Mouse (Mus musculus) limb, embryonic 12.5 days (tissue): ENCODE measurements around the gene Aox2. TPM values are rescaled to one million over a fixed set of nuclear protein-coding genes. Genes with fewer than 3 reads are reported as not detected.
"Not testable (repeated sequence)": the region's sequence is repeated elsewhere in the genome, so short reads cannot be mapped to it uniquely, and the experiment has no call there.

Experiments
- ATAC-seq: fragments of 200-750 bp; cut with Nextera tagmentation; 2 replicates; pipeline ENCODE4 v1.8.0; 2017; ENCODE audit warnings: low read depth, moderate TSS enrichment; ENCODE audit not compliant: insufficient number of reproducible peaks, insufficient read depth, low FRiP score, low TSS enrichment
- H3K27ac ChIP-seq: fragments of 300-500 bp; sonication (generic); 2 replicates; pipeline ENCODE4 v1.5.1; 2016; ENCODE audit warnings: mild to moderate bottlenecking, moderate library complexity
- H3K27me3 ChIP-seq: fragments of 300-500 bp; sonication (generic); 2 replicates; pipeline ENCODE4 v1.6.1; 2016; ENCODE audit warnings: mild to moderate bottlenecking, moderate library complexity
- H3K36me3 ChIP-seq: fragments of 300-500 bp; sonication (generic); 2 replicates; pipeline ENCODE4 v1.6.1; 2016; ENCODE audit warnings: mild to moderate bottlenecking, moderate library complexity
- H3K4me1 ChIP-seq: fragments of 300-500 bp; sonication (generic); replicated peaks from 2 replicates; pipeline ENCODE4 v1.6.1; 2016
- H3K4me2 ChIP-seq: fragments of 300-500 bp; sonication (generic); 2 replicates; pipeline ENCODE4 v1.6.1; 2016; ENCODE audit warnings: mild to moderate bottlenecking, moderate library complexity
- H3K4me3 ChIP-seq: fragments of 300-500 bp; sonication (generic); replicated peaks from 2 replicates; pipeline ENCODE4 v1.5.1; 2016; ENCODE audit warnings: mild to moderate bottlenecking
- H3K9ac ChIP-seq: fragments of 300-500 bp; sonication (generic); replicated peaks from 2 replicates; pipeline ENCODE4 v1.6.1; 2016; ENCODE audit warnings: mild to moderate bottlenecking, moderate library complexity
- H3K9me3 ChIP-seq: fragments of 300-500 bp; sonication (generic); 2 replicates; pipeline ENCODE4 v1.6.1; 2016; ENCODE audit warnings: mild to moderate bottlenecking, moderate library complexity
- WGBS: fragments of 180-500 bp; shearing (Covaris S2); methylation state at CpG from one replicate; pipeline ENCODE4 v1.1.7; 2016; 5-methylcytosine and 5-hydroxymethylcytosine counted together
- polyA plus RNA-seq: library from polyadenylated mRNA; unstranded; fragments of >200 nt; fragmentation: Nextera tagmentation; extraction: Ambion mirVana; gene quantifications from 2 replicates; pipeline ENCODE4 v1.2.1, GENCODE M21; 2016

The Aox2 gene
- polyA plus RNA-seq, 1 experiment from 2014 or later, result 0.04 TPM

- Histone ChIP-seq H3K27me3 (no peaks in the 10 kb centered on the region), H3K27ac (no peak overlapping the region), H3K9ac (no peak overlapping the region), H3K9me3 (no peaks in the 10 kb centered on the region), H3K4me2 (no peak overlapping the region), H3K4me3 (no peak overlapping the region), H3K4me1 (no peaks in the 10 kb centered on the region), H3K36me3 (no peaks in the 10 kb centered on the region)
- WGBS, result 85% methylated on average over 6 of the region's 6 CpGs
- ATAC-seq, result no peak
Measured at GRCm38 (mm10) chr1:58348712-58349111, 70.6 kb downstream of the Aox2 start.

GRCm38 (mm10) chr1:58353238-58353893 is 75.2 kb downstream of the Aox2 start:
- no peak overlapping the region for H3K4me2 ChIP-seq
- ATAC-seq, result no peak
- H3K4me1 ChIP-seq, result no peaks in the 10 kb centered on the region
- H3K9me3 ChIP-seq, result no peaks in the 10 kb centered on the region
- H3K27me3 ChIP-seq, result no peaks in the 10 kb centered on the region
- no peak overlapping the region for H3K4me3 ChIP-seq
- no peak overlapping the region for H3K9ac ChIP-seq
- H3K27ac ChIP-seq, result no peak overlapping the region
- no peaks in the 10 kb centered on the region for H3K36me3 ChIP-seq
- 56% methylated on average over 4 of the region's 4 CpGs for WGBS

GRCm38 (mm10) chr1:58358958-58359901 is 81.1 kb downstream of the Aox2 start:
- H3K9ac ChIP-seq, result no peak overlapping the region
- 0 out of 2 replicates have a peak, but pooled peaks cover under 1% of the 10 kb centered on the region for H3K9me3 ChIP-seq
- H3K4me2 ChIP-seq, result no peak overlapping the region
- H3K4me3 ChIP-seq, result no peak overlapping the region
- no peaks in the 10 kb centered on the region for H3K4me1 ChIP-seq
- H3K27me3 ChIP-seq, result no peaks in the 10 kb centered on the region
- H3K27ac ChIP-seq, result no peak overlapping the region
- no peaks in the 10 kb centered on the region for H3K36me3 ChIP-seq
- 82% methylated on average over 19 of the region's 19 CpGs for WGBS
- no peak for ATAC-seq

GRCm38 (mm10) chr1:58362296-58362695 is 84.2 kb downstream of the Aox2 start:
- no peak for ATAC-seq
- Histone ChIP-seq H3K27ac (no peak overlapping the region), H3K4me2 (no peak overlapping the region), H3K36me3 (no peaks in the 10 kb centered on the region), H3K27me3 (no peaks in the 10 kb centered on the region), H3K9ac (no peak overlapping the region), H3K4me3 (no peak overlapping the region), H3K4me1 (no peaks in the 10 kb centered on the region), H3K9me3 (peaks cover 6% of the 10 kb centered on the region; the same call in 1 of the 2 replicates)
- WGBS, result 65% methylated on average over 4 of the region's 4 CpGs

- 74% methylated on average over 12 of the region's 12 CpGs for WGBS
Measured at GRCm38 (mm10) chr1:58364551-58364950, 86.4 kb downstream of the Aox2 start.

GRCm38 (mm10) chr1:58365829-58366228 is 87.7 kb downstream of the Aox2 start:
- no peak for ATAC-seq
- Histone ChIP-seq H3K9ac (no peak overlapping the region), H3K9me3 (peaks cover 6% of the 10 kb centered on the region; the same call in 1 of the 2 replicates), H3K27ac (no peak overlapping the region), H3K4me3 (no peak overlapping the region), H3K4me1 (no peaks in the 10 kb centered on the region), H3K36me3 (no peaks in the 10 kb centered on the region), H3K4me2 (no peak overlapping the region), H3K27me3 (no peaks in the 10 kb centered on the region)
- WGBS, result 96% methylated on average over 3 of the region's 3 CpGs

More at GRCm38 (mm10) chr1:58364551-58364950, 86.4 kb downstream of the Aox2 start:
- peaks cover 6% of the 10 kb centered on the region; the same call in 1 of the 2 replicates for H3K9me3 ChIP-seq
- no peak overlapping the region for H3K27ac ChIP-seq
- H3K27me3 ChIP-seq, result no peaks in the 10 kb centered on the region
- ATAC-seq, result no peak
- H3K36me3 ChIP-seq, result no peaks in the 10 kb centered on the region
- H3K9ac ChIP-seq, result no peak overlapping the region
- no peaks in the 10 kb centered on the region for H3K4me1 ChIP-seq
- no peak overlapping the region for H3K4me3 ChIP-seq
- H3K4me2 ChIP-seq, result no peak overlapping the region

GRCm38 (mm10) chr1:58366737-58367471 is 88.8 kb downstream of the Aox2 start:
- no peak overlapping the region for H3K4me2 ChIP-seq
- H3K9ac ChIP-seq, result no peak overlapping the region
- H3K27me3 ChIP-seq, result no peaks in the 10 kb centered on the region
- H3K36me3 ChIP-seq, result no peaks in the 10 kb centered on the region
- H3K4me1 ChIP-seq, result no peaks in the 10 kb centered on the region
- 79% methylated on average over 12 of the region's 12 CpGs for WGBS
- no peak overlapping the region for H3K27ac ChIP-seq
- no peak overlapping the region for H3K4me3 ChIP-seq
- ATAC-seq, result no peak
- H3K9me3 ChIP-seq, result peaks cover 6% of the 10 kb centered on the region; the same call in 1 of the 2 replicates

GRCm38 (mm10) chr1:58369716-58370115 is 91.6 kb downstream of the Aox2 start:
- Histone ChIP-seq H3K4me2 (no peak overlapping the region), H3K36me3 (no peaks in the 10 kb centered on the region), H3K4me3 (no peak overlapping the region), H3K4me1 (no peaks in the 10 kb centered on the region), H3K9me3 (peaks cover under 1% of the 10 kb centered on the region; the same call in 1 of the 2 replicates), H3K27me3 (no peaks in the 10 kb centered on the region), H3K27ac (no peak overlapping the region), H3K9ac (no peak overlapping the region)
- ATAC-seq, result no peak
- 61% methylated on average over 2 of the region's 2 CpGs for WGBS

- H3K27me3 ChIP-seq, ATAC-seq: not testable (repeated sequence)
- WGBS, result 90% methylated on average over 2 of the region's 2 CpGs
Measured at GRCm38 (mm10) chr1:58374266-58374665, 96.1 kb downstream of the Aox2 start.

GRCm38 (mm10) chr1:58375574-58376147 is 97.5 kb downstream of the Aox2 start:
- Histone ChIP-seq H3K4me2 (no peak overlapping the region), H3K27ac (no peak overlapping the region), H3K9me3 (no peaks in the 10 kb centered on the region), H3K4me3 (no peak overlapping the region), H3K27me3 (no peaks in the 10 kb centered on the region), H3K4me1 (no peaks in the 10 kb centered on the region), H3K36me3 (no peaks in the 10 kb centered on the region), H3K9ac (no peak overlapping the region)
- 81% methylated on average over 3 of the region's 3 CpGs for WGBS
- ATAC-seq, result no peak

More at GRCm38 (mm10) chr1:58374266-58374665, 96.1 kb downstream of the Aox2 start:
- H3K36me3 ChIP-seq, H3K4me3 ChIP-seq, H3K4me2 ChIP-seq, H3K4me1 ChIP-seq, H3K27ac ChIP-seq, H3K9ac ChIP-seq, H3K9me3 ChIP-seq: not testable (repeated sequence)
